Mouse (Mus musculus): ENCODE measurements around the gene Faap20. TPM values are rescaled to one million over a fixed set of nuclear protein-coding genes. Genes with fewer than 3 reads are reported as not detected.

Faap20 gene
- 0.51 and 0.61 TPM in 2 replicates for polyA plus RNA-seq (2012)

DNA sequence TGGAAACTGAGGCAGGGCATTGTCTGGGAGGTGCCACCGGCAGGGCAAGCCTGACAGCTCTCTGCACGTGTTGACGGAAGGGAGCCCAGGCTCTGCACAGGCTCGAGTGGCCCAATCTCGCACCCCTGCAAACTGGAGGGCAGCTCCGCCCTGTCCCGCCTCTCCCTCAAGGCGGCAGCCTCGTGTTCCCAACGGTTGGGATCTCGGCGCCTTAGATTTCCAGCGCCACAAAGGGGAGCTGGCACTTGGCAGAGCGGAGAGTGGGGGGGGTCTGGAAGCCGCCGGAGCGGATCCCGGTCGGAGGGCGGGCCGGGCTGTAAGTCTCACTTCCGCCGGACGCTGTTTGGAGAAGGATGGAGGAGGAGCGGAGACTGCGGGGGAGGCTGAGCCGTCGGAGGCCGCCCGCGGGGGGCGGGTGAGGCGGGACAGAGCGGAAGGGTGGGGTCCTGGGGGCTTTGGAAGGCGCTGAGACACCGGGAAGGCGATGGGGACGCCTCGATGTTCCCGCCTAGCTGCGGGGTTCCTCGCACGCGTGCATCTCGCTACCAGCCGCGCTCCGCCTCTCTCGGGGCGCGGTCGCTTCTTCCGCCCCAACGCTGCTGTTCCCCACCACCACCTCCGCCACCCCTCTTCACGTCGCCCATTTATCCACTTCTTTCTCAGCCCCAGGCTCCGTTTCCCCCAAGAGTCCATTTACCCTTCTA is at the start of gene Faap20:
TSS of gene Faap20 (plus strand) at position 155 of the 704 bp plus-strand sequence.
- Histone ChIP-seq H3K4me1 (ENCODE audit: control insufficient read depth) (peaks cover 22% of the 10 kb centered on the region), H3K27me3 (ENCODE audit: control insufficient read depth) (no peaks in the 10 kb centered on the region), H3K4me3 (replicated peaks) (peak within 1 kb of the TSS; percentile 72), H3K9me3 (ENCODE audit: control insufficient read depth, low read length) (no peaks in the 10 kb centered on the region), H3K36me3 (ENCODE audit: control insufficient read depth) (no peaks in the 10 kb centered on the region; the same call in 1 of the 2 replicates)
- TF ChIP-seq TAL1 (IDR thresholded peaks at IDR 0.05; ENCODE audit: low read length) (no peak), GATA1 (IDR thresholded peaks at IDR 0.05; ENCODE audit: low read length) (no peak)

DNA sequence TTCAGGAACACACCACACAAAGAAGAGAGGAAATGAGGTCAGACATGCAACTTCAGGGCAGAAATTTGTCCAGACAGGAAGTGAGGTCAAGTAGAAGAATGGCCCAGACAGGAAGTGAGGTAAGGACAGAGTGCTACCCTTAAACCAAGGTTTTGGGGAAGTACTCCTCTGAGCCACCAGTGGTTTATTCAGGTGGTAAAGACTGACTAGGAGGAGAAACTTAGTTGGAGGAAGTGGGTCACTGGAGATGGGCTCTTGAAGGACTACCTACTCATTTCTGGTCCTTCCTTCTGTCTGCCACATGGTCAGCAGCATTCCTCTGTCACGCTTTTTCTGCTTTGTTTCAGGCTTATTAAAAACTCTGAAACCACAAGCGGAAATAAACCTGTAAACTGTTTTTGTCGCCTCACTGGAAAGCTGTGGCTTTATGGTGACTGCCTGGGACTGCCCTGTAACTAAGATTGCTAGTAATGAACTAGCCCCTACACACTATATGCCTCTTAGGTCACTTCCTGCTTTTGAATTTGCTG is 48.7 kb upstream of the Faap20 start:
- no peaks in the 10 kb centered on the region for H3K9me3 ChIP-seq (ENCODE audit: control insufficient read depth, low read length)
- no peaks in the 10 kb centered on the region; the same call in 1 of the 2 replicates for H3K36me3 ChIP-seq (ENCODE audit: control insufficient read depth)
- H3K4me3 ChIP-seq (replicated peaks) = no peak overlapping the region
- H3K27me3 ChIP-seq (ENCODE audit: control insufficient read depth) = no peaks in the 10 kb centered on the region
- H3K4me1 ChIP-seq (ENCODE audit: control insufficient read depth) = peaks cover 2% of the 10 kb centered on the region
- TF ChIP-seq GATA1 (IDR thresholded peaks at IDR 0.05; ENCODE audit: low read length) (no peak), TAL1 (IDR thresholded peaks at IDR 0.05; ENCODE audit: low read length) (no peak)

DNA sequence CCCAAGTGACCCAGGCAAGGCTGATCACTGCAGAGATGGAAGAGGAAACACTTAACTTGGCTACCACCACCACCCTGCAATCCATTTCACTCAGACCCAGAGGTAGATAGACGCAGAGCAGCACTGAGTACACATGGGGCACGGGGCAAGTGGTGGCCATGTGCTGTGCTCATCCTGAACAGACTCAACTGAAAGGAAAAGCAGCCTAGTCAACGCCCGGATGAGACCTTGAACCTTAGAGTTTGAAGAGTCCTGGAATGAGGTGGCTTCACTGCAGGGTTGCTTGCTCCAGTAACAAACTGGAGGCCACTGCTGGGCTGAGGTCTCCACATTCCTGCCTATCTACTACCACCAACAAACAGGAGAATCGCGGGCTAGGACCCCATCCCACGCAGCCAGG is 47.8 kb upstream of the Faap20 start:
- Histone ChIP-seq H3K4me1 (ENCODE audit: control insufficient read depth) (peaks cover 2% of the 10 kb centered on the region), H3K27me3 (ENCODE audit: control insufficient read depth) (no peaks in the 10 kb centered on the region), H3K36me3 (ENCODE audit: control insufficient read depth) (no peaks in the 10 kb centered on the region; the same call in 1 of the 2 replicates), H3K9me3 (ENCODE audit: control insufficient read depth, low read length) (no peaks in the 10 kb centered on the region), H3K4me3 (replicated peaks) (no peak overlapping the region)
- TF ChIP-seq GATA1 (IDR thresholded peaks at IDR 0.05; ENCODE audit: low read length) (no peak), TAL1 (IDR thresholded peaks at IDR 0.05; ENCODE audit: low read length) (no peak)

DNA sequence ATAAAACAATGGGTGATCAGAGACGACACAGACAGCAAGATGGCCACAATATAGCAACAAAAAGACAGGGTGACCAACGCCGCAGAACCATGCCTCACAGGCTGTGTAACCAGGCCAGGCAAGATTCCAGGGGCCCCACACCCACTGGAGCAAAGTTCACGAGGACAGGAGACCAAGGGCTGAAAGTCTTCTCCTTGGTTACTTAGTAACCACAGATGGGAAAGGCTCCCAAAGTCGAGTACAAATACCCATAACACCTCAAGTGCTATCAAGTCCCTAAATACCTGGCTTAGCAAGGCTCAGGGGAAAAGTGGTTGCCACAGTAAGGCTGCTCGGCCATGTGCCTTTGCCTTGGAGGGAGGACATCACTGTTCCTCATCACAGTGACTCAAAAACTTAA is 43.7 kb upstream of the Faap20 start:
- TF ChIP-seq GATA1 (IDR thresholded peaks at IDR 0.05; ENCODE audit: low read length) = no peak
- no peak for TF ChIP-seq TAL1 (IDR thresholded peaks at IDR 0.05; ENCODE audit: low read length)
- H3K9me3 ChIP-seq (ENCODE audit: control insufficient read depth, low read length) = no peaks in the 10 kb centered on the region
- no peak overlapping the region for H3K4me3 ChIP-seq (replicated peaks)
- H3K36me3 ChIP-seq (ENCODE audit: control insufficient read depth) = peaks cover 3% of the 10 kb centered on the region
- peaks cover 2% of the 10 kb centered on the region for H3K4me1 ChIP-seq (ENCODE audit: control insufficient read depth)
- H3K27me3 ChIP-seq (ENCODE audit: control insufficient read depth) = no peaks in the 10 kb centered on the region

DNA sequence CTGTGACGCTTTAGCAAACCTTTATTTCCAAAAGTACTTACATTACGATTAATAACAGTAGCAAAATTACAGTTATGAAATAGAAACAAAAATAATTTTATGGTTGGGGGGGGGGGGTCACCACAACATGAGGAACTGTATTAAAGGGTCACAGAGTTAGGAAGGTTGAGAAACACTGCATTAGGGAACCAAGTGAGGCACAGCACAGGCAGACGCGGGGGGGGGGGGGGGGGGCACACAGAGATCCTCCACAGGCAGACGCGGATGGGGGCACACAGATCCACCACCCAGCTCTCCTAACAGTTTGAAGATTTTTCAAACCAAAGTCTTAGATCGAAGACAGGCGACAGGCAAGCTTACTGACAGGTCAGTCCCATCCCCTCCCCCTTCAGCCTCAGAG is 43.1 kb upstream of the Faap20 start:
- no peak overlapping the region for H3K4me3 ChIP-seq (replicated peaks)
- peaks cover 8% of the 10 kb centered on the region for H3K36me3 ChIP-seq (ENCODE audit: control insufficient read depth)
- TF ChIP-seq GATA1 (IDR thresholded peaks at IDR 0.05; ENCODE audit: low read length) = no peak
- no peak for TF ChIP-seq TAL1 (IDR thresholded peaks at IDR 0.05; ENCODE audit: low read length)
- no peaks in the 10 kb centered on the region for H3K27me3 ChIP-seq (ENCODE audit: control insufficient read depth)
- peaks cover 2% of the 10 kb centered on the region for H3K4me1 ChIP-seq (ENCODE audit: control insufficient read depth)
- no peaks in the 10 kb centered on the region for H3K9me3 ChIP-seq (ENCODE audit: control insufficient read depth, low read length)

DNA sequence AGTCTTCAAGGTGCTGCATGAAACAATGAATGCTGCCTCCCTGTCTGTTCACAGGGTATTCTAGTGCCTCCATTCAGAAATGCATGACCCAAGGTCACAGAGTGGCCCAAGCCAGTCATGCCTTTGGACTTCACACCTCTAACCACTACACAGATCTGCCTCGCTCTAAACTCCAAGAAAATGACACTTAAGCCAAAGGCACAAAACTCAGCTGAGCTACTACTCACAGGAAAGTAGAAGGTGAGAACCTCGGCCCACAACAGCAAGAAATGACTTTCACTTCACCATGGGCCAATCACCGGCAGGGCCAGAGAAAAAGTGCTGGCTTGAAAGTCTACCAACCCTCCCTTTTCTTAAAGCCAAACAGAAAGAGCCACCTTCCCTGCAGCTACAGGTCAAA is 41.8 kb upstream of the Faap20 start:
- no peak overlapping the region for H3K4me3 ChIP-seq (replicated peaks)
- H3K9me3 ChIP-seq (ENCODE audit: control insufficient read depth, low read length) = no peaks in the 10 kb centered on the region
- no peaks in the 10 kb centered on the region; the same call in none of the 2 replicates for H3K4me1 ChIP-seq (ENCODE audit: control insufficient read depth)
- H3K36me3 ChIP-seq (ENCODE audit: control insufficient read depth) = peaks cover 8% of the 10 kb centered on the region
- TF ChIP-seq TAL1 (IDR thresholded peaks at IDR 0.05; ENCODE audit: low read length) (no peak), GATA1 (IDR thresholded peaks at IDR 0.05; ENCODE audit: low read length) (no peak)
- no peaks in the 10 kb centered on the region for H3K27me3 ChIP-seq (ENCODE audit: control insufficient read depth)

DNA sequence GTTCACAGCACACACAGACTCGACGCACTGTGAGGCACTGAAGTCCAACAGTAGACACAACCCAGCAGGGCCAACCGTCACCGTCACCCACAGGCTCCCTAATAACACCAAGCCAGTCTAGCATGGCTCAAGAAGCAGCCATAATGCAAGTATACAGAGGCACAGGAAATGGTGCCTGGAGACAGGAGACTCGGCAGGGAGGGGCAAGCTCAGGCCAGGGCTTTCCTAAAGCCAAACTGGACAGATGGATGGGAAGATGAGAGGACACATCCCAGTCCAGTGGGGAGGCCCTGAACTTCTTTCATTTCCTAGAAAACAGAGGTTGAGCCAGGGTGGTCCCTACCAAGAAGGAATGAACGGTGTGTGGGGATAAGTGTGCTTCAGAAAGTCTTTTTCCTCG is 41.0 kb upstream of the Faap20 start:
- no peaks in the 10 kb centered on the region; the same call in none of the 2 replicates for H3K4me1 ChIP-seq (ENCODE audit: control insufficient read depth)
- H3K36me3 ChIP-seq (ENCODE audit: control insufficient read depth) = peaks cover 8% of the 10 kb centered on the region
- TF ChIP-seq GATA1 (IDR thresholded peaks at IDR 0.05; ENCODE audit: low read length) (no peak), TAL1 (IDR thresholded peaks at IDR 0.05; ENCODE audit: low read length) (no peak)
- H3K9me3 ChIP-seq (ENCODE audit: control insufficient read depth, low read length) = no peaks in the 10 kb centered on the region
- H3K4me3 ChIP-seq (replicated peaks) = no peak overlapping the region
- H3K27me3 ChIP-seq (ENCODE audit: control insufficient read depth) = no peaks in the 10 kb centered on the region

DNA sequence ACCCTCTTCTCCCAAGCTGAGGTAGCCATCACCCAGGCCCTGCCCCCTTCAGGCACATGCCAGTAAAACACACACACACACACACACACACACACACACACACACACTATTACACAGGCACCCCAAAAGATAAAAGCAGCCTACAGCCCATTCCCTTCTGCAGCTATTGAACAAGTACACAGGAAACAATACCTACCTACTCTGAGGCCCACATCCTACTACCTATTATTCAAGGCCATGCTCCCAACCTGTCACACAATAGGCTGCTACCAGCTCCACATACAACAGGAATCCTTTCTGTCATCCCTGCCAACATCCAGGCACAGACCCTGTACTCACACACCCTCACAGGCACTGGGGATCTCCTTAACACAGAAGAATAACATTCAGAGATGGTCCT is 40.5 kb upstream of the Faap20 start:
- peaks cover 8% of the 10 kb centered on the region for H3K36me3 ChIP-seq (ENCODE audit: control insufficient read depth)

DNA sequence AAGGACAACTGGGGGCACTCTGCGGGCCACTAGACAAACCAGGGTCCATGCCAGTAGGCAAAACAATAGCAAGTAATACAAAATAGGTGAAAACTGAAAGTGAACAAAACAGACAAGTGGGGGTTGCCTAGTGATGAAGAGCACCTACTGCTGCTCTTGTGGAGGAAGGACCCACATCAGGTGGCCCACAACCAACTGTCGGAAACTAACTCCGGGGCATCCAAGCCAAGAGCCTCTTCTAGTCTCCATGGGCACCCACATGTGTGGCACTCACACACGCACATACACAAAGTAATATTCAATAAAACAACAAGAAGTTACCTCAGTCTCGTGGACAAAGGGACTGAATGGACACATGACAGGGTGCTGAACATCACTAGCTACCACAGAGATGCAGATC is 40.1 kb upstream of the Faap20 start:
- Histone ChIP-seq H3K4me3 (replicated peaks) (no peak overlapping the region), H3K36me3 (ENCODE audit: control insufficient read depth) (peaks cover 8% of the 10 kb centered on the region), H3K9me3 (ENCODE audit: control insufficient read depth, low read length) (no peaks in the 10 kb centered on the region), H3K27me3 (ENCODE audit: control insufficient read depth) (no peaks in the 10 kb centered on the region), H3K4me1 (ENCODE audit: control insufficient read depth) (peaks cover under 1% of the 10 kb centered on the region)
- TF ChIP-seq TAL1 (IDR thresholded peaks at IDR 0.05; ENCODE audit: low read length) (no peak), GATA1 (IDR thresholded peaks at IDR 0.05; ENCODE audit: low read length) (no peak)

More for the DNA sequence above, 40.5 kb upstream of the Faap20 start:
- H3K4me1 ChIP-seq (ENCODE audit: control insufficient read depth) = no peaks in the 10 kb centered on the region; the same call in none of the 2 replicates
- TF ChIP-seq TAL1 (IDR thresholded peaks at IDR 0.05; ENCODE audit: low read length) = no peak
- no peak for TF ChIP-seq GATA1 (IDR thresholded peaks at IDR 0.05; ENCODE audit: low read length)
- no peaks in the 10 kb centered on the region for H3K9me3 ChIP-seq (ENCODE audit: control insufficient read depth, low read length)
- no peaks in the 10 kb centered on the region for H3K27me3 ChIP-seq (ENCODE audit: control insufficient read depth)
- H3K4me3 ChIP-seq (replicated peaks) = no peak overlapping the region
